Mouse (Mus musculus) heart, adult 2 months (tissue): ENCODE data around the gene Sdha. TPM values are rescaled to one million over a fixed set of nuclear protein-coding genes. Genes with fewer than 3 reads are reported as not detected.

Source experiments
- DNase-seq, 2 experiments: peaks; one replicate each; pipeline ENCODE4 v3.0.0; 2021
- H3K27ac ChIP-seq: fragments of 200-600 bp; 2 replicates; pipeline ENCODE4 v1.8.1; 2022
- H3K27me3 ChIP-seq: fragments of 200-500 bp; 2 replicates; pipeline ENCODE4 v1.6.1; 2012; ENCODE audit warnings: mild to moderate bottlenecking, low read length, inconsistent platforms, mixed read lengths; ENCODE audit not compliant: control insufficient read depth, insufficient read depth
- H3K36me3 ChIP-seq: fragments of 200-500 bp; 2 replicates; pipeline ENCODE4 v1.6.1; 2012; ENCODE audit warnings: low read length, inconsistent platforms; ENCODE audit not compliant: control insufficient read depth, insufficient read depth
- H3K4me1 ChIP-seq: fragments of 200-500 bp; 2 replicates; pipeline ENCODE4 v1.6.1; 2011; ENCODE audit warnings: low read length; ENCODE audit not compliant: control insufficient read depth, insufficient read depth
- H3K4me3 ChIP-seq: fragments of 200-600 bp; 2 replicates; pipeline ENCODE4 v1.8.1; 2022
- H3K79me2 ChIP-seq: fragments of 200-500 bp; replicated peaks from 2 replicates; pipeline ENCODE4 v1.6.1; 2012; ENCODE audit warnings: mild to moderate bottlenecking, inconsistent platforms, low read length, moderate library complexity, mixed read lengths; ENCODE audit not compliant: control insufficient read depth, insufficient read depth
- H3K9ac ChIP-seq: fragments of 200-500 bp; 2 replicates; pipeline ENCODE4 v1.6.1; 2012; ENCODE audit warnings: low read depth, mild to moderate bottlenecking, control low read depth, inconsistent platforms, low read length, mixed read lengths
- CTCF ChIP-seq: fragments of 200-600 bp; IDR thresholded peaks from 2 replicates; pipeline ENCODE4 v1.8.1; 2022; ENCODE audit warnings: antibody characterized with exemption, mild to moderate bottlenecking, moderate library complexity
- EP300 ChIP-seq: fragments of 200-500 bp; IDR thresholded peaks from 2 replicates; pipeline ENCODE4 v1.6.1; 2011; ENCODE audit warnings: low read depth, low read length, control low read depth; ENCODE audit not compliant: insufficient read depth
- POLR2A ChIP-seq: fragments of 200-500 bp; IDR thresholded peaks from 2 replicates; pipeline ENCODE4 v1.6.1; 2011; ENCODE audit warnings: mild to moderate bottlenecking, low read depth, low read length, control low read depth; ENCODE audit not compliant: insufficient read depth
- WGBS: fragments of 180-500 bp; shearing (Covaris S2); methylation state at CpG from one replicate; pipeline ENCODE4 v1.1.7; 2018; 5-methylcytosine and 5-hydroxymethylcytosine counted together
- intact Hi-C: fragments of 180-260 bp; cut with DNase I; formaldehyde crosslinking; loops from one replicate; pipeline ENCODE4 v1.15.1; 2025
- long read RNA-seq: library from polyadenylated mRNA; stranded (forward); transcript quantifications from one replicate; pipeline ENCODE4 v2.0.0, GENCODE M21; 2021
- polyA plus RNA-seq: library from polyadenylated mRNA; depleted of rRNA; stranded (reverse); fragments of >200 nt; gene quantifications from 2 replicates; pipeline ENCODE4 v1.2.3, GENCODE M21; 2012; rRNA removed
- total RNA-seq, 2 experiments: library from RNA; stranded (reverse); gene quantifications; 2 replicates each; pipeline ENCODE4 v1.2.3; 2021

The Sdha gene
- total RNA-seq (1,000 to 10,000 TPM; 1,363 to 1,571 TPM), polyA plus RNA-seq (687 and 1,076 TPM in 2 replicates)
- long read RNA-seq, transcript Sdha-206 (2 exons, 858 nt) = minor isoform, 7 of 1,859 reads
- long read RNA-seq, transcript Sdha-201 (15 exons, 2,900 nt) = major isoform, 1,601 of 1,859 reads
- long read RNA-seq, partial matches to known transcripts = 114 of 1,859 reads
- long read RNA-seq, other reads (novel, unspliced or antisense) = 137 of 1,859 reads

DNA sequence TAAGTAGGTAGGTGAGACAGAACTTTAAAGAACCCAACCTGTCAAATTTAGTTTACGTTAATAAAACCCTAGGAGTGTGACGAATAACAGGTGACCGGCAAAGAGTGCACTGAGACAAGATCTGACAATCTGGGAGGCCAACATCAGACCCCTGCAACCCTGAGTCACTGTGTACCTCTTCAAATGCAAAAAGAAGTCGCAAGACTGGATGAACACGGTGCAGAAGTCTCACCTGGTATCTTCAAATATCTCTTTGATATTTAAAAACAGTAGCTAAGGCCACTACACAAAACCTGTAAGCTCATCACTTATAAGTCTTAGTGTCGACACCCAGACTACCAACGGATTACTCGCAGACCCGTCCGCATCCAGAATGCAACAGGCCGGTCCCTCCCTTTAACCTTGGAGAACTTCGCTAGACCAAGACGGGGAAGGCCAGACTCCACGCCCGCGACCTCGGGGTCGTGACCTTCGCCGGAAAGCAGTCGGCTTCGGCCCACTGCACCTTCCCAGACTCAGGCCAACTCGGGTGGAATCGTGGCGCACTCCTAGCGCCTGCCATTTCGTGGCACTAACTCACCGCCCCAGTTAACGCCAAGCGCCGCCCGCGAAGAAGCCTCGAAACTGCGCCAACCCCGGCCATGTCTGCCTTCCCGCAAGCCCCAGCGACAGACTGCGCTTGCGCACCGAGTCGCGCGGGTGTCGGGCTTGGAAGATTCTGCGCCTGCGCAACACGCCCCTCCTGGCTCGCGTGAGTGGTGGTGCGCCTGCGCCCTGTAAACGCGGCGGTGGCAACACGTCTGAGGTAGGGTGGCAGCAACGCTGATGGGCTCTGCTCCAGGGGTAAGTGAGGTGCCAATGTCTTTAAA lies at the start of gene Sdha, which contains the start of gene Ccdc127:
Gene Sdha, minus strand, starts transcription at position 715 of the 869 bp plus-strand sequence.
Gene Ccdc127, plus strand, starts transcription at position 744 of the 869 bp plus-strand sequence.
- under 1% methylated on average over 57 of the region's 57 CpGs for WGBS
- intact Hi-C loops = loop anchor here (5.0 to 10.0 kb wide), 2 partner anchors 115 to 173 kb away; no protein-coding TSS in a partner anchor

DNA sequence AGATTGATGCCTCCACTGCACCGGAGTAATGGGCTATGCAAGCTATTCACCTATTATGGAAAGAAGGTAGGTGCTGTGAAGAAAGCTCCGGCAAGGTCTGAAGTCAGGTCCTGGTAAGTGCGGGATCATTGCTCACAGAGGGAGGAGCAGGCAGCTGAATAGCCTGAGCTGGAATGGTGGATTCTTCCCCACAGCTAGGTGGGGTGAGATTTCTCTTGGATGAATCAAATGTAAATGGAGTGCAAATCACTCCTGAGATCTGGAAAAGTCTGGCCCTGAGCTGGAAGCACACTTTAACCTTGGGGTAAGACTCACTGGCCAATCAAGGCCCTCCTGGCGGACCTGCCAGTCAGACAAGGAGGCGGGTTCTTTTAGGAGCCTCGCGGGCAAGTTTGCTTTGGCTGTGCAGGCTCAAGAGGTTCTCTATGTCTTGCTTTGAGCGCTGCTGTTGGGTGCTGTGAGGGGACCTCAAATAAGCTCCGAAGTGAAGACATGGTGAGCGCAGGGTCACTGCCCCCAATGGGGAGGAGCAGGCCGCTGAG lies 49.3 kb upstream of the Sdha start, which contains the start of gene Ftl1-ps1:
Gene Ftl1-ps1, plus strand, starts transcription at position 397 of the 542 bp plus-strand sequence.
- no peak within 1 kb of the TSS for H3K4me3 ChIP-seq
- H3K27ac ChIP-seq = no peak within 1 kb of the TSS
- intact Hi-C loops = no loop called here
- TF ChIP-seq POLR2A (no peak), CTCF (no peak), EP300 (no peak)
- 21% methylated on average over 11 of the region's 11 CpGs for WGBS
- no peaks in the 10 kb centered on the region for H3K4me1 ChIP-seq
- no peaks in the 10 kb centered on the region for H3K79me2 ChIP-seq
- H3K36me3 ChIP-seq = no peaks in the 10 kb centered on the region
- no peaks in the 10 kb centered on the region for H3K27me3 ChIP-seq
- no peak within 1 kb of the TSS for H3K9ac ChIP-seq
- no peak for DNase-seq

More for the DNA sequence above, at the start of gene Sdha, which contains the start of gene Ccdc127:
- H3K79me2 ChIP-seq = no peaks in the 10 kb centered on the region; the same call in 1 of the 2 replicates
- H3K36me3 ChIP-seq = peaks cover 28% of the 10 kb centered on the region
- H3K4me3 ChIP-seq = peak within 1 kb of the TSS; percentile 79
- H3K27ac ChIP-seq = peak within 1 kb of the TSS; percentile 98
- H3K27me3 ChIP-seq = no peaks in the 10 kb centered on the region
- peak; percentile 97 for TF ChIP-seq POLR2A
- 0 out of 2 replicates have a peak, but pooled peaks have one; percentile 20 for TF ChIP-seq CTCF
- TF ChIP-seq EP300 = no peak
- DNase-seq = peak; percentile 96 to 98
- peak within 1 kb of the TSS; percentile 92 for H3K9ac ChIP-seq
- H3K4me1 ChIP-seq = no peaks in the 10 kb centered on the region; the same call in 1 of the 2 replicates

DNA sequence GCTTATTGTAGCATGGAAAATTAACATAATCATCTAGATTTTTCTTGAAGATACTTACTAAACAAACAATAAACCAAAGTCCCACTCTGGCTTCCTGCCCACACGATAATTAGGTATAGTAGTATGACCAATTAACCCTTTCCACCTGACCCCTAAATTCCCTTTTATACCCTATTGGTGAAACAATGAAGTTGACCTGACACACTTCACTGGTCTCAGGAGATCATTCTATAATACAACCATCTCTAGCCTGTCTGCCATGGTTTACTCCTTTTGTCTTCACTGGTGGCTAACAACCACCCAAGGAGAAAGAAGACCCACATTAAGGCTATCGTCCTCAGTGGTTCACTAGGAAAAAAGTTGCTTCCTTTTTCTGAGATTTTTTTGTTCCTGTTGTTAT lies 41.1 kb upstream of the Sdha start:
- H3K27ac ChIP-seq = no peak overlapping the region
- no peak overlapping the region for H3K4me3 ChIP-seq
- WGBS = 69% methylated on average over 2 of the region's 2 CpGs
- TF ChIP-seq POLR2A (no peak), EP300 (no peak), CTCF (no peak)
- H3K36me3 ChIP-seq = no peaks in the 10 kb centered on the region
- H3K9ac ChIP-seq = no peak overlapping the region
- intact Hi-C loops = no loop called here
- no peaks in the 10 kb centered on the region for H3K79me2 ChIP-seq
- DNase-seq = no peak
- no peaks in the 10 kb centered on the region for H3K27me3 ChIP-seq
- no peaks in the 10 kb centered on the region for H3K4me1 ChIP-seq

DNA sequence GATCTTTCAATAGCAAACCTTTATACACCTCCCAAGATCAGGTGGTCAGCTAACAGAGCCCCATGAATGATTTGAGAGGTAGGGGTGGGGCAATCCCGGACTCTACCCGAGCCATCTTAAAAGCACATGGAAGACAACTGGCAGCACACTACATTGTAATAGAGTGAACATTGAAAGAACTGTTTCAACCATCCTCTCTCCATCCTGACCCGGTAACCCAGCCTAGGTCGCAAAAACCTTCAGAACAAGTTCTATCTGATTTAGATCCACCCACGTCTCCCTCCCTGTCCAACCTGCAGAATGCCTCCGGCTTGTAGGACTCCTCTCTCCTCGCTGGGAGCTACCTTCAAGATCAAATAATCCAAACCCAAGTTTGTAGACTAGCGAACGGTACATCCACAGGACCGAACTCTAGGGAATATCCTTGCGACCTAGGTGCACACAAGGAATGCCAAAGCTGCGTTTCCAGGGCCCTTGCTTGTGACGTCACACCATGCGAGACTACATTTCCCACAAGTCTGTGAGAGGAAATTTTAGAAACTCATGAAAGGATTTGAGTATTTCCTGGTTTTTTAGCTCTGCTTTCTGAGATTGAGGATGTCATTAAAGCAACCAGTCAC lies 40.4 kb upstream of the Sdha start, which contains the start of gene Zfp72:
Gene Zfp72, minus strand, starts transcription at position 466 of the 620 bp plus-strand sequence.
- H3K9ac ChIP-seq = peak within 1 kb of the TSS; percentile 25
- intact Hi-C loops = no loop called here
- H3K4me1 ChIP-seq = no peaks in the 10 kb centered on the region
- no peaks in the 10 kb centered on the region for H3K27me3 ChIP-seq
- H3K4me3 ChIP-seq = peak within 1 kb of the TSS; percentile 68
- no peaks in the 10 kb centered on the region for H3K36me3 ChIP-seq
- no peaks in the 10 kb centered on the region for H3K79me2 ChIP-seq
- WGBS = 2% methylated on average over 14 of the region's 14 CpGs
- TF ChIP-seq CTCF (no peak), POLR2A (peak; percentile 65), EP300 (0 out of 2 replicates have a peak, but pooled peaks have one; percentile 24)
- peak; percentile 76 for DNase-seq
- H3K27ac ChIP-seq = peak within 1 kb of the TSS; percentile 55

DNA sequence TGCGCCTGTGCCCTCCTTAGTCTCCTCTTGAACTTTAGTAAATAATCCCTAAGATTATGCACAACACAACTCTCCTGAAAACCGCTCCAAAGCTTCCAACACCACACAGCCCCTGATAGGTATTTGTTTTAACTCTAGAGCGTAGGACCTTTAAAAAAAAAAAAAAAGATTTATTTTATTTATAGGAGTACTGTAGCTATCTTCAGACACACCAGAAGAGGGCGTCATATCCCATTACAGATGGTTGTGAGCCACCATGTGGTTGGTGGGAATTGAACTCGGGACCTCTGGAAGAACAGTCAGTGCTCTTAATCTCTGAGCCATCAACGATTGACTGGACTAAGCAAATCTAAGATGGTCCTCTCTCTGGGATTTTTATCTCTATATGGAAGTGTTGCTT lies 39.6 kb upstream of the Sdha start:
- no peaks in the 10 kb centered on the region for H3K27me3 ChIP-seq
- TF ChIP-seq EP300 (no peak), CTCF (peak; percentile 35)
- intact Hi-C loops = no loop called here
- no peaks in the 10 kb centered on the region for H3K79me2 ChIP-seq
- peak overlapping the region; percentile 68 for H3K4me3 ChIP-seq
- DNase-seq = no peak
- H3K27ac ChIP-seq = no peak overlapping the region
- no peaks in the 10 kb centered on the region for H3K4me1 ChIP-seq
- H3K9ac ChIP-seq = no peak overlapping the region
- 63% methylated on average over 6 of the region's 6 CpGs for WGBS
- H3K36me3 ChIP-seq = no peaks in the 10 kb centered on the region
